Mouse (Mus musculus) heart, embryonic 16.5 days (tissue): ENCODE results near the gene Jpt1. TPM values are rescaled to one million over a fixed set of nuclear protein-coding genes. Genes with fewer than 3 reads are reported as not detected.

ENCODE experiments used
- ATAC-seq: fragments of 200-750 bp; cut with Nextera tagmentation; replicated peaks from 2 replicates; pipeline ENCODE4 v1.8.0; 2017; ENCODE audit warnings: moderate number of reproducible peaks; ENCODE audit not compliant: insufficient read depth, low FRiP score; ENCODE audit errors: extremely low read depth
- H3K27ac ChIP-seq: fragments of 300-500 bp; sonication (generic); 2 replicates; pipeline ENCODE4 v1.5.1; 2014; ENCODE audit warnings: mild to moderate bottlenecking, low read length, control low read depth, moderate library complexity
- H3K27me3 ChIP-seq: fragments of 300-500 bp; sonication (generic); 2 replicates; pipeline ENCODE4 v1.6.1; 2014; ENCODE audit warnings: low read length, mixed read lengths; ENCODE audit not compliant: control insufficient read depth, insufficient read depth
- H3K36me3 ChIP-seq: fragments of 300-500 bp; sonication (generic); 2 replicates; pipeline ENCODE4 v1.6.1; 2014; ENCODE audit not compliant: control insufficient read depth, insufficient read depth
- H3K4me1 ChIP-seq: fragments of 300-500 bp; sonication (generic); 2 replicates; pipeline ENCODE4 v1.6.1; 2014; ENCODE audit warnings: low read length, mixed read lengths; ENCODE audit not compliant: control insufficient read depth, insufficient read depth
- H3K4me2 ChIP-seq: fragments of 300-500 bp; sonication (generic); 2 replicates; pipeline ENCODE4 v1.6.1; 2014; ENCODE audit warnings: low read depth, mild to moderate bottlenecking, control low read depth, low read length
- H3K4me3 ChIP-seq: fragments of 300-500 bp; sonication (generic); 2 replicates; pipeline ENCODE4 v1.5.1; 2014; ENCODE audit warnings: mild to moderate bottlenecking, control low read depth, low read length
- H3K9ac ChIP-seq: fragments of 300-500 bp; sonication (generic); 2 replicates; pipeline ENCODE4 v1.6.1; 2014; ENCODE audit warnings: low read length, control low read depth
- H3K9me3 ChIP-seq: fragments of 300-500 bp; sonication (generic); replicated peaks from 2 replicates; pipeline ENCODE4 v1.6.1; 2016; ENCODE audit warnings: low read length; ENCODE audit not compliant: control insufficient read depth
- WGBS: fragments of 180-500 bp; shearing (Covaris S2); extraction: QIAGEN DNeasy Blood & Tissue Kit; methylation state at CpG from one replicate; pipeline ENCODE4 v1.1.7; 2014; 5-methylcytosine and 5-hydroxymethylcytosine counted together
- polyA plus RNA-seq: library from polyadenylated mRNA; unstranded; fragments of >200 nt; fragmentation: Nextera tagmentation; extraction: Ambion mirVana; gene quantifications from 2 replicates; pipeline ENCODE4 v1.2.1, GENCODE M21; 2015

Gene Jpt1
- polyA plus RNA-seq, 1 experiment from 2014 or later: 525 TPM

DNA sequence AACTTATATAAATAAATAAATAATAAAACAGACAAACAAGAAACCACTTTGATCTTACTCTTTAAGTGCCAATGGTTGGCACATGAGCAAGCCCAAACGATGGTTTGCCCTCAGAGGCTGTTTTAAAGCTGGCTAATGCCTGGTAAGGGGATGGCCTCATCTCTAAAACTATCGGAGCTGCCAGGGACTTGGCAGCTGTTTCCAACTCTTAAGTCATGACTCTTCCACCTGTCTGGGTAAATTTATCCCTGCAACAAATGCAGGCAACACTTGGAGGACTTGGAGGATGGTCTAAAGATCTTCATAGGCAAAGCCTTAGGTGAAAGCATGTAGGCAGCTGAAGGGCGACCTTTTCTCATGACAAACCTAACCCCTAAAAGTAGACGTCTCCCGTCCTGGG lies 2.8 kb upstream of the Jpt1 start:
- Histone ChIP-seq H3K9ac (no peak overlapping the region), H3K36me3 (no peaks in the 10 kb centered on the region), H3K4me2 (no peak overlapping the region), H3K27ac (no peak overlapping the region), H3K9me3 (no peaks in the 10 kb centered on the region), H3K4me1 (peaks cover 30% of the 10 kb centered on the region), H3K4me3 (no peak overlapping the region), H3K27me3 (no peaks in the 10 kb centered on the region)
- no peak for ATAC-seq
- WGBS: 72% methylated on average over 5 of the region's 5 CpGs

DNA sequence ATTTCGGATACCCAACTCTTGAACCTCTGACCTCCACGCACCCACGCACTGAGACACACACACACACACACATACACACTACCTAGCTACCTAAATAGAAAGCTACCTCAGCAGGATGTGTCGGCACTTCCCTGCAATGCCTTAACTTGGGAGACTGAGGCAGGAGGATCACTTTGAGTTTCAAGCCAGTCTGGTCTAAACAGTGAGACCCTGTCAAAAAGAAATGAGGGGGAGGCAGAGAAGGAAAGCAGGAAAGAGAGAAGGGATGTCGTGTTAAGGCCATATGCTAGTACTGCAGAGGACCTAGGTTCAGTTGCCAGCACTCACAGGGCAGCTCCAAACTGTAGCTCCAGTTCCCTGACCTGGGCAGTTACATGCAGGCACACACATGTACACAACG lies 834 bp upstream of the Jpt1 start:
- H3K9me3 ChIP-seq: no peaks in the 10 kb centered on the region
- H3K27ac ChIP-seq: 0 out of 2 replicates have a peak overlapping the region, but pooled peaks have one; percentile 14
- peaks cover 42% of the 10 kb centered on the region for H3K4me1 ChIP-seq
- WGBS: 66% methylated on average over 6 of the region's 6 CpGs
- H3K4me3 ChIP-seq: no peak overlapping the region
- no peak for ATAC-seq
- H3K36me3 ChIP-seq: no peaks in the 10 kb centered on the region
- no peak overlapping the region for H3K9ac ChIP-seq
- no peak overlapping the region for H3K4me2 ChIP-seq
- no peaks in the 10 kb centered on the region for H3K27me3 ChIP-seq

- Histone ChIP-seq H3K9me3 (no peaks in the 10 kb centered on the region), H3K4me1 (peaks cover 45% of the 10 kb centered on the region)
- under 1% methylated on average over 57 of the region's 57 CpGs for WGBS
Measured at GRCm38 (mm10) chr11:115513271-115514237, 633 bp downstream of the Jpt1 start.

DNA sequence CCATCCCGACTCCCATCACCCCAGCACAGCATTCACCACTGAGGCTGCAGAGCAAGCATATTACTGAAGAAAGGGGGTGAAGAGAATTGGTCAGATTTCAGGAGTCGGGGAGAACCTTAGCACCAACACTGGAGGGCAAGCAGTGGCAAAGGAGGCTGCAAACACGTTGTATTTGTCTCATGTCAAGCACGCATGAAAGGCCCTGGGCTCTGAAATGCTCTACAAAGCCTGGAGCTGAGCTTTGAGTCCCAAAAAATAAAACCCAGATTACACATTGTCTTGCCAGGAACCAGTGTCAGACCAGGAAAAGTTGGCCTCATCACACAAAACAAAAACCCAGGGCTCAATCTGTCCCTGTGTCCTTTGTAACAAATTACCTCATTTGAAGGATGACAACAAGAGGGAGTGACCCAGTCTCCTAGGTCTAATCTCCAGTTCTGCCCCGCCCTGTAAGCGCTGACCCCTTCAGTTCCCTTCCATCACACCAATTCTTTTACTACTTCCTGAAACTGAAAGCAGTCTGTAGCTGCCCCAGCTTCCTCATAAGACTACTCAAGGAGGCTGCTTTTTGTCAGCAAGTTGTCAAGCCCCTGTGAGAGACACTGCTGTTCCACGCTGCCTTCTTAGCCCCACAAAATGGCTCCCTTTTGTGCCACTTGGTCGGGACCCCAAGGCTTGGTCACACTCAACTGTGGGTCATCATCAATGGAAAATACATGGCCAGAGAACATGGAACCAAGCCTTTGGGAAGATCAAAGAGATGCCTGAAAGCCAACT lies 1.6 kb downstream of the Jpt1 start:
- H3K27me3 ChIP-seq: no peaks in the 10 kb centered on the region
- WGBS: 20% methylated on average over 8 of the region's 8 CpGs
- ATAC-seq: no peak
- peak overlapping the region; percentile 90 for H3K27ac ChIP-seq
- peak overlapping the region; percentile 94 for H3K4me2 ChIP-seq
- no peaks in the 10 kb centered on the region for H3K9me3 ChIP-seq
- H3K4me1 ChIP-seq: peaks cover 51% of the 10 kb centered on the region
- no peaks in the 10 kb centered on the region for H3K36me3 ChIP-seq
- H3K4me3 ChIP-seq: peak overlapping the region; percentile 93
- H3K9ac ChIP-seq: peak overlapping the region; percentile 98

More at GRCm38 (mm10) chr11:115513271-115514237, 633 bp downstream of the Jpt1 start:
- Histone ChIP-seq H3K4me3 (peak overlapping the region; percentile 93), H3K9ac (peak overlapping the region; percentile 98), H3K36me3 (no peaks in the 10 kb centered on the region), H3K27me3 (no peaks in the 10 kb centered on the region), H3K27ac (peak overlapping the region; percentile 90), H3K4me2 (peak overlapping the region; percentile 94)
- peak; percentile 50 for ATAC-seq

- H3K27me3 ChIP-seq: no peaks in the 10 kb centered on the region
- ATAC-seq: no peak
- peaks cover 53% of the 10 kb centered on the region for H3K4me1 ChIP-seq
- peak overlapping the region; percentile 94 for H3K4me2 ChIP-seq
- 41% methylated on average over 3 of the region's 3 CpGs for WGBS
- peak overlapping the region; percentile 98 for H3K9ac ChIP-seq
- H3K27ac ChIP-seq: peak overlapping the region; percentile 90
- H3K36me3 ChIP-seq: no peaks in the 10 kb centered on the region
- peak overlapping the region; percentile 93 for H3K4me3 ChIP-seq
- H3K9me3 ChIP-seq: no peaks in the 10 kb centered on the region
Measured at GRCm38 (mm10) chr11:115512004-115512403, 2.2 kb downstream of the Jpt1 start.

DNA sequence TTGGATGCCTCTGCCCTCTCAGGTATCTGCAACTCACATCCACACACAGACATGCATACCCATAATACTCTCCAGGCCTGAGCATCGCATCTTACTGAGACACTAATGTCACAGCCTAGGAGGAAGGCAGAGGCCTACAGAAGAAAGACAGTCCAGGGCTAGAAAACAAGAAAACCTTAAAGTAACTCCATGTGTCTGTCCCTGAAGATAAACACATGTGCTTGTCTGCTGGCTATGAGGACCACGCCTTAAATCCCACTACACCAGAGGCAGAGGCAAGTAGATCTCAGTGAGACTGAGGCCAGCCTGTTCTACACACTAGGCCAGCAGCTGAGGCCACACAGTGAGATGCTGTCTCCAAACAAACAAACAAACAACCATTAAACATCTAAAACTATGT lies 3.1 kb downstream of the Jpt1 start:
- WGBS: 68% methylated on average over 2 of the region's 2 CpGs

GRCm38 (mm10) chr11:115510507-115510888 lies 3.7 kb downstream of the Jpt1 start:
- Histone ChIP-seq H3K9ac (peak overlapping the region; percentile 98; the same call in 1 of the 2 replicates), H3K27me3 (no peaks in the 10 kb centered on the region), H3K4me1 (peaks cover 62% of the 10 kb centered on the region), H3K27ac (peak overlapping the region; percentile 62), H3K36me3 (no peaks in the 10 kb centered on the region), H3K4me2 (peak overlapping the region; percentile 94), H3K4me3 (0 out of 2 replicates have a peak overlapping the region, but pooled peaks have one; percentile 4), H3K9me3 (no peaks in the 10 kb centered on the region)
- 43% methylated on average over 5 of the region's 5 CpGs for WGBS
- ATAC-seq: no peak

More for the DNA sequence above, 3.1 kb downstream of the Jpt1 start:
- Histone ChIP-seq H3K9ac (peak overlapping the region; percentile 98), H3K4me1 (peaks cover 60% of the 10 kb centered on the region), H3K4me3 (peak overlapping the region; percentile 93), H3K9me3 (no peaks in the 10 kb centered on the region), H3K4me2 (peak overlapping the region; percentile 94), H3K27ac (0 out of 2 replicates have a peak overlapping the region, but pooled peaks have one; percentile 30), H3K36me3 (no peaks in the 10 kb centered on the region), H3K27me3 (no peaks in the 10 kb centered on the region)
- ATAC-seq: no peak

DNA sequence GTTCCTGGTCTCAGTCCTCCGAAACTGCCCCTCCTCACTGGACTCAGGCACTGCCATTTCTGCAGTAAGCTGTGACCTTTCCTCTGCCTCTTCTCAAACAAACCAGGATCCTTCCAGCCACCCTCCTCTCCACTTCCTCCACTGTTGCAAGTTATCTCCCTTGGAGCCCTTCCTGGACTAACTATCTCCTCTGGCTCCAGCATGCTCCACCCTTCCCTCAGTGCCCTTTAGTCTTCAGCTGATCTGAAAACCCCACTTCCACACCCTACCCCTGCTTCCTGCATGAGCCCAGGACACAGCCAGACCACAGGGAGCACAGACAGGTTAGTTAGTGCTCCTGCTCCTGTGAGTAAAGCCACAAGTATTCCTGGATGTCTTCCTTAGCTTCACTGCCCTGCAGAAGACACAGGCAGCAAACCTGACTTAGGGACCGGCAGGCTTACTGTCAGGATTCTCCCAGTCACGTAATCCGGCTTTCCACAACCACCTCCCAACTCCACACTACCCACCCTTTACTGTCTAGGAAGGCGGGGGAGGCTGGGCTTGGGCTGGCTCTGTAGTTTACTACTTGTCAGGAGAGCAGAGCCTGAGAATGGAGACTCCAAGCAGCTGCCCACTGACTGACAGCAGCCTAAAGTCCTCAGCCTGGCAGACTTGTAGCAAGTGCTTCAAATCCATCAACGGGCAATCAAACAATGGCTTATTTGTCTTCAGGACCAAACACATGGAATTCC lies 4.2 kb downstream of the Jpt1 start:
- 30% methylated on average over 6 of the region's 6 CpGs for whole genome bisulfite sequencing
- no peaks in the 10 kb centered on the region for H3K27me3 ChIP-seq
- peak overlapping the region; percentile 62 for H3K27ac ChIP-seq
- H3K36me3 ChIP-seq: no peaks in the 10 kb centered on the region
- peak overlapping the region; percentile 94 for H3K4me2 ChIP-seq
- no peaks in the 10 kb centered on the region for H3K9me3 ChIP-seq
- ATAC-seq: no peak
- peaks cover 60% of the 10 kb centered on the region for H3K4me1 ChIP-seq
- H3K4me3 ChIP-seq: no peak overlapping the region
- H3K9ac ChIP-seq: peak overlapping the region; percentile 14
